Mouse (Mus musculus): ENCODE measurements around the gene Lbx2. TPM values are rescaled to one million over a fixed set of nuclear protein-coding genes. Genes with fewer than 3 reads are reported as not detected.
A peak's percentile ranks its signal among the peaks of the same experiment; 100 is the strongest.

Lbx2 gene
- polyA plus RNA-seq, 2 experiments = 0.52 to 0.54 TPM

DNA sequence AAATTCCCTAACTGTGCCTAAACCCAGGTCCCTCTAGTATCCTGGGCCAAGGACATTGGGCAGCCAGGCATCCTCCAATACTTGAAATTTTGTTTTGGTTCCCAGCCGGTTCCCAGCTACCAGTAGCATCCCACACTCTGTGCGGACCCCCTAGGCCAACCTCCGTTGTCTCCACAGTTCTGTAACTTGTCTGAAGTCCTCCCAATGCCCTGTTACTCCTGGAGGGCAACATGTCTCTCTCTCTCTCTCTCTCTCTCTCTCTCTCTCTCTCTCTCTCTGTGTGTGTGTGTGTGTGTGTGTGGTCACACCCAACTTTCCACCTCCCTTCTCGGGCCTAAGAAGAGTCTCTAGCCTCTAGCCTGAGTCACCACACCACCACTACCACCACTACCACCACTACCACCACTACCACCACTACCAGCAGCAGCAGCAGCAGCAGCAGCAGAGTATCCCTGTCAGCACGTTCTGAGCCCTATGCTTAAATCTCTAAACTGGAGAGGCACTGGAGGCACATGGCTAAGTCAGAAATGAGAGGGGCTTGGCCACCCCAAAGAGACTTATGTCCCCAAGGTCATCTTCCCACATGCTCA lies 50.2 kb downstream of the Lbx2 start:
- no peak for TF ChIP-seq POLR2A (IDR thresholded peaks at IDR 0.05; ENCODE audit: borderline replicate concordance, extremely low read depth, insufficient read depth, insufficient read length)
- peak overlapping the region; percentile 90 for H3K4me2 ChIP-seq (replicated peaks; ENCODE audit: low read depth, low read length, severe bottlenecking)
- peaks cover 3% of the 10 kb centered on the region for H3K36me3 ChIP-seq (ENCODE audit: control insufficient read depth, insufficient read depth, low read length)
- H3K4me1 ChIP-seq (ENCODE audit: control insufficient read depth, insufficient read depth, low read length) = peaks cover 35% of the 10 kb centered on the region
- ATAC-seq (ENCODE audit: low FRiP score, low read depth) (no peak), DNase-seq (ENCODE audit: low spot score) (no peak)
- H3K27me3 ChIP-seq (ENCODE audit: control insufficient read depth, insufficient read depth, low read length) = no peaks in the 10 kb centered on the region
- no peaks in the 10 kb centered on the region for H3K9me3 ChIP-seq (ENCODE audit: control insufficient read depth, low read length)
- 7% methylated on average over 5 of the region's 5 CpGs for WGBS
- H3K27ac ChIP-seq (replicated peaks; ENCODE audit: low read depth, low read length) = peak overlapping the region; percentile 100
- peak overlapping the region; percentile 61 for H3K4me3 ChIP-seq (replicated peaks; ENCODE audit: low read length)
- H3K9ac ChIP-seq (ENCODE audit: low read depth, low read length, severe bottlenecking) = peak overlapping the region; percentile 90

DNA sequence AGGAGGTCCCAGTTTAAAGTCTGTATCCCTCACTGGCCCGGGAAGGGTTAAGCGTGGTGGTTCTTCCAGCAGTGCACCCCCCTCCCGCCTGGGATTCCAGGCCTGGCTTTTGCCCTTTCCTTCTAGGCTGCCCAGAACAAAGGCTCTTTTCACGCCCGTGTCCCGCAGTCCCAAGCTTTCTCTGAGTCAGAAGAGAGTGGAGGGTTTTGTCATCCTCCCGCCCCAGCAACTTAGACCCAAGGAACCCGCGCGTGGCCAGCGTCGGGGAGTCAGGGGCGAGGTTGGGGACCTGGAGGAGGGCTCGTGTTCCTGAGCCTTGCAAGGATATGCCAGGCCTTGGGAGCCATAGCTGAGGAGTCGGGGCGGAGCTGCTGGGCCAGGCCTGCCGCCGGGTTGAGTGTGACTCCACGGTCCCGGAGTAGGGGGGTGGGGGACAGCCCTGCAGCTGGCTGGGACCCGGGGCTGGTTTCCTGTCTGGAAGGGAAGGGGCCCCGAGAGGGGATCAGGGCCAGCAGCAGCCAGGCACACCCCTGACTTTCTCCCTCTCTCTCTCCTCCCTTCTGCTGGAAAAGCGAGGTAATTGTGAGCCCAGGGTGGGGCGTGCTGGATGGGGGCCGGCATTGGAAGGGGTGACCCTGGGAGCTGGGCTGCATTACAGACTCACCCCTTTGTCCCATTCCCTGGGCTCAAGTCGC lies 50.9 kb downstream of the Lbx2 start:
- H3K9me3 ChIP-seq (ENCODE audit: control insufficient read depth, low read length) = no peaks in the 10 kb centered on the region
- peak; percentile 88 for ATAC-seq (ENCODE audit: low FRiP score, low read depth)
- peak overlapping the region; percentile 61 for H3K4me3 ChIP-seq (replicated peaks; ENCODE audit: low read length)
- TF ChIP-seq POLR2A (IDR thresholded peaks at IDR 0.05; ENCODE audit: borderline replicate concordance, extremely low read depth, insufficient read depth, insufficient read length) = peak; percentile 80; the same call in 1 of the 2 replicates
- peak overlapping the region; percentile 100 for H3K27ac ChIP-seq (replicated peaks; ENCODE audit: low read depth, low read length)
- H3K4me1 ChIP-seq (ENCODE audit: control insufficient read depth, insufficient read depth, low read length) = peaks cover 41% of the 10 kb centered on the region
- peak; percentile 89 for DNase-seq (ENCODE audit: low spot score)
- peak overlapping the region; percentile 90 for H3K4me2 ChIP-seq (replicated peaks; ENCODE audit: low read depth, low read length, severe bottlenecking)
- no peaks in the 10 kb centered on the region for H3K27me3 ChIP-seq (ENCODE audit: control insufficient read depth, insufficient read depth, low read length)
- peaks cover 3% of the 10 kb centered on the region for H3K36me3 ChIP-seq (ENCODE audit: control insufficient read depth, insufficient read depth, low read length)
- under 1% methylated on average over 21 of the region's 26 CpGs for WGBS
- H3K9ac ChIP-seq (ENCODE audit: low read depth, low read length, severe bottlenecking) = peak overlapping the region; percentile 90

DNA sequence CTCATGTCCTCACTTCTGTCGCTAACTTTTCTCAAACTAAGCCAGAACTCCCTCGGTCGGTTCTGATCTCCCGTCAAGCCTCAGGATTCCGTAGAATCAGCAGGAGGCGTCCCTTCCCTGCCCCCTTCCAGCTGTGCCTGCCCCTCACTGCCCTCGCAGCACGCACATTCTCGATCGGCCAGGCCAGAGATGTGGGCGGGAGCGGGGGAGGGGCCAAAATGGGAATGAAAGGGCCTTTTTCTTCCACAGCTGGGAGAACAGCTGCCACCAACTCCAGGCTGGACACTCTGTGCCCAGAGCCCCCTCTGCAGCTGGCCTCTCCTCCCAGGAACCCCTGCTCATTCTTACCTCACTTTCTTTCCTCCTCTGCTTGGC lies 51.4 kb downstream of the Lbx2 start:
- Histone ChIP-seq H3K9me3 (ENCODE audit: control insufficient read depth, low read length) (no peaks in the 10 kb centered on the region), H3K27ac (replicated peaks; ENCODE audit: low read depth, low read length) (peak overlapping the region; percentile 100), H3K4me1 (ENCODE audit: control insufficient read depth, insufficient read depth, low read length) (peaks cover 46% of the 10 kb centered on the region), H3K36me3 (ENCODE audit: control insufficient read depth, insufficient read depth, low read length) (peaks cover 6% of the 10 kb centered on the region), H3K4me3 (replicated peaks; ENCODE audit: low read length) (peak overlapping the region; percentile 61), H3K27me3 (ENCODE audit: control insufficient read depth, insufficient read depth, low read length) (no peaks in the 10 kb centered on the region), H3K4me2 (replicated peaks; ENCODE audit: low read depth, low read length, severe bottlenecking) (peak overlapping the region; percentile 90), H3K9ac (ENCODE audit: low read depth, low read length, severe bottlenecking) (peak overlapping the region; percentile 90)
- no peak for TF ChIP-seq POLR2A (IDR thresholded peaks at IDR 0.05; ENCODE audit: borderline replicate concordance, extremely low read depth, insufficient read depth, insufficient read length)
- 0% methylated on average over 12 of the region's 12 CpGs for WGBS
- ATAC-seq (ENCODE audit: low FRiP score, low read depth) (peak; percentile 86), DNase-seq (ENCODE audit: low spot score) (peak; percentile 90)

MicroRNA genes within 50 kb of the gene (microRNA counts, 519-probe panel; counts per million panel counts)
- microRNA mmu-miR-3470a+mmu-miR-3470b = 1,641 counts per million, percentile 13 among the panel's probes with 10 or more counts

Small RNAs within 50 kb of the gene (microRNA-seq; reads per million reads assigned to microRNA genes)
- gene Mir3470a (not detected), gene Mir7040 (0.69 reads per million)

Other genes with a start within 250 kb of the Lbx2 start
- gene Sema4f, start 146.6 kb upstream of the Lbx2 start, polyA plus RNA-seq (2012; rRNA removed) = 3.2 and 3.9 TPM in 2 replicates
- 1.1 and 2.2 TPM in 2 replicates for gene Sema4f, start 146.6 kb upstream of the Lbx2 start, polyA plus RNA-seq (2014; fragmentation: Nextera tagmentation; extraction: Ambion mirVana)
- gene M1ap, start 139.5 kb upstream of the Lbx2 start, polyA plus RNA-seq (2012; rRNA removed) = 0.32 and 0.70 TPM in 2 replicates
- gene M1ap, start 139.5 kb upstream of the Lbx2 start, polyA plus RNA-seq (2014; fragmentation: Nextera tagmentation; extraction: Ambion mirVana) = 0.17 and 0.67 TPM in 2 replicates
- gene Dok1, start 52.9 kb upstream of the Lbx2 start, polyA plus RNA-seq (2012; rRNA removed) = 17.1 and 17.4 TPM in 2 replicates
- 9.6 and 11.4 TPM in 2 replicates for gene Dok1, start 52.9 kb upstream of the Lbx2 start, polyA plus RNA-seq (2014; fragmentation: Nextera tagmentation; extraction: Ambion mirVana)
- 55.6 and 58.6 TPM in 2 replicates for gene Loxl3, start 52.2 kb upstream of the Lbx2 start, polyA plus RNA-seq (2012; rRNA removed)
- 24.1 and 26.0 TPM in 2 replicates for gene Loxl3, start 52.2 kb upstream of the Lbx2 start, polyA plus RNA-seq (2014; fragmentation: Nextera tagmentation; extraction: Ambion mirVana)
- 331 and 427 TPM in 2 replicates for gene Aup1, start 31.8 kb upstream of the Lbx2 start, polyA plus RNA-seq (2012; rRNA removed)
- gene Aup1, start 31.8 kb upstream of the Lbx2 start, polyA plus RNA-seq (2014; fragmentation: Nextera tagmentation; extraction: Ambion mirVana) = 131 and 136 TPM in 2 replicates
- gene Htra2, start 31.1 kb upstream of the Lbx2 start, polyA plus RNA-seq (2012; rRNA removed) = 99.8 and 116 TPM in 2 replicates
- 47.0 and 48.4 TPM in 2 replicates for gene Htra2, start 31.1 kb upstream of the Lbx2 start, polyA plus RNA-seq (2014; fragmentation: Nextera tagmentation; extraction: Ambion mirVana)
- 1.9 and 2.5 TPM in 2 replicates for gene Dqx1, start 28.5 kb upstream of the Lbx2 start, polyA plus RNA-seq (2012; rRNA removed)
- gene Dqx1, start 28.5 kb upstream of the Lbx2 start, polyA plus RNA-seq (2014; fragmentation: Nextera tagmentation; extraction: Ambion mirVana) = 0.35 and 0.37 TPM in 2 replicates
- 0.08 TPM in 1 of 2 replicates, not detected in the other for gene Tlx2, start 16.1 kb upstream of the Lbx2 start, polyA plus RNA-seq (2012; rRNA removed)
- not detected in 2 replicates for gene Tlx2, start 16.1 kb upstream of the Lbx2 start, polyA plus RNA-seq (2014; fragmentation: Nextera tagmentation; extraction: Ambion mirVana)
- 41.8 and 49.8 TPM in 2 replicates for gene Pcgf1, start 8.5 kb upstream of the Lbx2 start, polyA plus RNA-seq (2012; rRNA removed)
- gene Pcgf1, start 8.5 kb upstream of the Lbx2 start, polyA plus RNA-seq (2014; fragmentation: Nextera tagmentation; extraction: Ambion mirVana) = 28.2 and 35.5 TPM in 2 replicates
- gene Ccdc142, start 15.2 kb downstream of the Lbx2 start, polyA plus RNA-seq (2012; rRNA removed) = 5.2 and 8.7 TPM in 2 replicates
- gene Ccdc142, start 15.2 kb downstream of the Lbx2 start, polyA plus RNA-seq (2014; fragmentation: Nextera tagmentation; extraction: Ambion mirVana) = 2.7 and 3.0 TPM in 2 replicates
- gene Gm42688, start 15.2 kb downstream of the Lbx2 start, polyA plus RNA-seq (2012; rRNA removed) = 7.0 and 7.7 TPM in 2 replicates
- gene Gm42688, start 15.2 kb downstream of the Lbx2 start, polyA plus RNA-seq (2014; fragmentation: Nextera tagmentation; extraction: Ambion mirVana) = 2.5 and 4.5 TPM in 2 replicates
- 101 and 112 TPM in 2 replicates for gene Mrpl53, start 22.7 kb downstream of the Lbx2 start, polyA plus RNA-seq (2012; rRNA removed)
- 124 and 125 TPM in 2 replicates for gene Mrpl53, start 22.7 kb downstream of the Lbx2 start, polyA plus RNA-seq (2014; fragmentation: Nextera tagmentation; extraction: Ambion mirVana)
- gene Mogs, start 29.1 kb downstream of the Lbx2 start, polyA plus RNA-seq (2012; rRNA removed) = 95.2 and 116 TPM in 2 replicates
- gene Mogs, start 29.1 kb downstream of the Lbx2 start, polyA plus RNA-seq (2014; fragmentation: Nextera tagmentation; extraction: Ambion mirVana) = 47.1 and 50.9 TPM in 2 replicates
- gene Wbp1, start 35.2 kb downstream of the Lbx2 start, polyA plus RNA-seq (2012; rRNA removed) = 191 and 267 TPM in 2 replicates
- gene Wbp1, start 35.2 kb downstream of the Lbx2 start, polyA plus RNA-seq (2014; fragmentation: Nextera tagmentation; extraction: Ambion mirVana) = 83.0 and 104 TPM in 2 replicates
- gene Ino80b, start 39.1 kb downstream of the Lbx2 start, polyA plus RNA-seq (2012; rRNA removed) = 35.9 and 36.8 TPM in 2 replicates
- 14.7 and 14.9 TPM in 2 replicates for gene Ino80b, start 39.1 kb downstream of the Lbx2 start, polyA plus RNA-seq (2014; fragmentation: Nextera tagmentation; extraction: Ambion mirVana)
- 151 and 218 TPM in 2 replicates for gene Rtkn, start 49.1 kb downstream of the Lbx2 start, polyA plus RNA-seq (2012; rRNA removed)
- 40.7 and 46.2 TPM in 2 replicates for gene Rtkn, start 49.1 kb downstream of the Lbx2 start, polyA plus RNA-seq (2014; fragmentation: Nextera tagmentation; extraction: Ambion mirVana)
- gene Wdr54, start 70.0 kb downstream of the Lbx2 start, polyA plus RNA-seq (2012; rRNA removed) = 13.1 and 17.9 TPM in 2 replicates
- 5.5 and 7.3 TPM in 2 replicates for gene Wdr54, start 70.0 kb downstream of the Lbx2 start, polyA plus RNA-seq (2014; fragmentation: Nextera tagmentation; extraction: Ambion mirVana)
- gene 1700003E16Rik, start 70.0 kb downstream of the Lbx2 start, polyA plus RNA-seq (2012; rRNA removed) = 0.21 and 0.26 TPM in 2 replicates
- gene 1700003E16Rik, start 70.0 kb downstream of the Lbx2 start, polyA plus RNA-seq (2014; fragmentation: Nextera tagmentation; extraction: Ambion mirVana) = 1.7 and 1.9 TPM in 2 replicates
- 128 and 140 TPM in 2 replicates for gene Dctn1, start 79.6 kb downstream of the Lbx2 start, polyA plus RNA-seq (2012; rRNA removed)
- 82.0 and 89.0 TPM in 2 replicates for gene Dctn1, start 79.6 kb downstream of the Lbx2 start, polyA plus RNA-seq (2014; fragmentation: Nextera tagmentation; extraction: Ambion mirVana)
- gene Slc4a5, start 133.5 kb downstream of the Lbx2 start, polyA plus RNA-seq (2012; rRNA removed) = 0.13 and 0.18 TPM in 2 replicates
- gene Slc4a5, start 133.5 kb downstream of the Lbx2 start, polyA plus RNA-seq (2014; fragmentation: Nextera tagmentation; extraction: Ambion mirVana) = 0.25 TPM in 1 of 2 replicates, not detected in the other
- 26.3 and 27.3 TPM in 2 replicates for gene Mthfd2, start 239.5 kb downstream of the Lbx2 start, polyA plus RNA-seq (2012; rRNA removed)
- 35.3 and 38.5 TPM in 2 replicates for gene Mthfd2, start 239.5 kb downstream of the Lbx2 start, polyA plus RNA-seq (2014; fragmentation: Nextera tagmentation; extraction: Ambion mirVana)
- 50.4 and 52.3 TPM in 2 replicates for gene Mob1a, start 239.6 kb downstream of the Lbx2 start, polyA plus RNA-seq (2012; rRNA removed)
- gene Mob1a, start 239.6 kb downstream of the Lbx2 start, polyA plus RNA-seq (2014; fragmentation: Nextera tagmentation; extraction: Ambion mirVana) = 75.8 and 77.9 TPM in 2 replicates

Measured in limb, embryonic 14.5 days (tissue).